Mouse (Mus musculus) heart, postnatal 36 days (tissue): ENCODE data around the gene Mgmt. TPM values are rescaled to one million over a fixed set of nuclear protein-coding genes. Genes with fewer than 3 reads are reported as not detected.
A peak's percentile ranks its signal among the peaks of the same experiment; 100 is the strongest.

Experiments used
- DNase-seq, 2 experiments: peaks; one replicate each; pipeline ENCODE4 v3.0.0; 2021 to 2022
- intact Hi-C: fragments of 180-260 bp; cut with DNase I; formaldehyde crosslinking; loops from one replicate; pipeline ENCODE4 v1.15.1; 2025
- total RNA-seq, 2 experiments: library from RNA; stranded (reverse); gene quantifications; 2 replicates each; pipeline ENCODE4 v1.2.3; 2021

The Mgmt gene
- total RNA-seq = 1 to 10 TPM; 3.4 to 3.7 TPM

- peak; percentile 90 to 92 for DNase-seq
- intact Hi-C loops = loop anchor here (10.0 kb wide), 1 partner anchor 420 kb away; the partner anchor contains the start of gene Ebf3
Measured at GRCm38 (mm10) chr7:136894106-136894986, at the start of gene Mgmt. Gene Mgmt, plus strand, starts transcription at chr7:136894614.

GRCm38 (mm10) chr7:136844835-136845234 lies 49.6 kb upstream of the Mgmt start:
- intact Hi-C loops = loop anchor here (5.0 kb wide), 2 partner anchors 158 to 467 kb away; partner anchors contain the start of gene Ebf3
- no peak for DNase-seq

GRCm38 (mm10) chr7:136845321-136845720 lies 49.1 kb upstream of the Mgmt start:
- intact Hi-C loops = loop anchor here (5.0 kb wide), 1 partner anchor 467 kb away; the partner anchor contains the start of gene Ebf3
- DNase-seq = no peak

- DNase-seq = no peak
- intact Hi-C loops = loop anchor here (5.0 kb wide), 1 partner anchor 466 kb away; the partner anchor contains the start of gene Ebf3
Measured at GRCm38 (mm10) chr7:136846086-136846620, 48.3 kb upstream of the Mgmt start.

GRCm38 (mm10) chr7:136847601-136848000 lies 46.8 kb upstream of the Mgmt start:
- intact Hi-C loops = loop anchor here (5.0 kb wide), 1 partner anchor 465 kb away; the partner anchor contains the start of gene Ebf3
- no peak for DNase-seq

- intact Hi-C loops = loop anchor here (5.0 kb wide), 1 partner anchor 464 kb away; the partner anchor contains the start of gene Ebf3
- DNase-seq = no peak
Measured at GRCm38 (mm10) chr7:136848761-136849160, 45.7 kb upstream of the Mgmt start.

- intact Hi-C loops = loop anchor here (5.0 kb wide), 1 partner anchor 462 kb away; the partner anchor contains the start of gene Ebf3
- DNase-seq = no peak
Measured at GRCm38 (mm10) chr7:136849811-136850210, 44.6 kb upstream of the Mgmt start.

- DNase-seq = peak; percentile 27 to 34
- intact Hi-C loops = no loop called here
Measured at GRCm38 (mm10) chr7:136850339-136850738, 44.1 kb upstream of the Mgmt start.

- intact Hi-C loops = no loop called here
- no peak for DNase-seq
Measured at GRCm38 (mm10) chr7:136851946-136852345, 42.5 kb upstream of the Mgmt start.

- intact Hi-C loops = no loop called here
Measured at GRCm38 (mm10) chr7:136852721-136853120, 41.7 kb upstream of the Mgmt start.

GRCm38 (mm10) chr7:136864677-136865463 lies 29.5 kb upstream of the Mgmt start:
- DNase-seq = no peak
- intact Hi-C loops = no loop called here

More at GRCm38 (mm10) chr7:136852721-136853120, 41.7 kb upstream of the Mgmt start:
- DNase-seq = no peak

- intact Hi-C loops = no loop called here
Measured at GRCm38 (mm10) chr7:136865876-136866275, 28.5 kb upstream of the Mgmt start.

GRCm38 (mm10) chr7:136866535-136866934 lies 27.9 kb upstream of the Mgmt start:
- DNase-seq = no peak
- intact Hi-C loops = no loop called here

More at GRCm38 (mm10) chr7:136865876-136866275, 28.5 kb upstream of the Mgmt start:
- no peak for DNase-seq

GRCm38 (mm10) chr7:136871535-136871934 lies 22.9 kb upstream of the Mgmt start:
- intact Hi-C loops = no loop called here
- no peak for DNase-seq

- no peak for DNase-seq
- intact Hi-C loops = no loop called here
Measured at GRCm38 (mm10) chr7:136872059-136872458, 22.4 kb upstream of the Mgmt start.

- intact Hi-C loops = no loop called here
- no peak for DNase-seq
Measured at GRCm38 (mm10) chr7:136874396-136874795, 20.0 kb upstream of the Mgmt start.

GRCm38 (mm10) chr7:136880386-136880785 lies 14.0 kb upstream of the Mgmt start:
- intact Hi-C loops = no loop called here
- peak; percentile 10 to 19 for DNase-seq

GRCm38 (mm10) chr7:136888161-136888560 lies 6.3 kb upstream of the Mgmt start:
- intact Hi-C loops = no loop called here
- DNase-seq = no peak

GRCm38 (mm10) chr7:136895356-136895755 lies 942 bp downstream of the Mgmt start:
- intact Hi-C loops = loop anchor here (10.0 kb wide), 1 partner anchor 419 kb away; the partner anchor contains the start of gene Ebf3
- DNase-seq = no peak

GRCm38 (mm10) chr7:136895851-136896250 lies 1.4 kb downstream of the Mgmt start:
- no peak for DNase-seq
- intact Hi-C loops = loop anchor here (10.0 kb wide), 1 partner anchor 419 kb away; the partner anchor contains the start of gene Ebf3
